Mouse (Mus musculus): Measurements from ENCODE around the gene Hdac11. TPM values are rescaled to one million over a fixed set of nuclear protein-coding genes. Genes with fewer than 3 reads are reported as not detected.

The Hdac11 gene
- 12.2 and 14.1 TPM in 2 replicates for polyA plus RNA-seq (2015; fragmentation: Nextera tagmentation; extraction: Ambion mirVana)

GRCm38 (mm10) chr6:91156554-91157236, at the start of gene Hdac11:
Gene Hdac11, plus strand, starts transcription at chr6:91156665.
- H3K9me3 ChIP-seq (replicated peaks): no peaks in the 10 kb centered on the region
- under 1% methylated on average over 39 of the region's 42 CpGs for WGBS
- H3K36me3 ChIP-seq: 0 out of 2 replicates have a peak, but pooled peaks cover 4% of the 10 kb centered on the region
- H3K4me1 ChIP-seq: peaks cover 71% of the 10 kb centered on the region
- H3K27ac ChIP-seq (replicated peaks): peak within 1 kb of the TSS; percentile 83
- H3K4me3 ChIP-seq (replicated peaks): peak within 1 kb of the TSS; percentile 66
- H3K27me3 ChIP-seq: no peaks in the 10 kb centered on the region
- ATAC-seq (ENCODE audit: insufficient number of reproducible peaks, low FRiP score, low TSS enrichment, low read depth): peak; percentile 92
- peak within 1 kb of the TSS; percentile 54 for H3K9ac ChIP-seq
- H3K4me2 ChIP-seq (replicated peaks): peak within 1 kb of the TSS; percentile 84

- Histone ChIP-seq H3K4me1 (0 out of 2 replicates have a peak, but pooled peaks cover 4% of the 10 kb centered on the region), H3K27ac (replicated peaks) (no peak overlapping the region), H3K36me3 (no peaks in the 10 kb centered on the region), H3K9ac (no peak overlapping the region), H3K4me3 (replicated peaks) (no peak overlapping the region), H3K27me3 (no peaks in the 10 kb centered on the region), H3K9me3 (replicated peaks) (no peaks in the 10 kb centered on the region), H3K4me2 (replicated peaks) (no peak overlapping the region)
- WGBS: 67% methylated on average over 3 of the region's 3 CpGs
- ATAC-seq (ENCODE audit: insufficient number of reproducible peaks, low FRiP score, low TSS enrichment, low read depth): no peak
These were observed 48.1 kb upstream of the Hdac11 start for GRCm38 (mm10) chr6:91108301-91108916.

- H3K27ac ChIP-seq (replicated peaks): no peak overlapping the region
- 0 out of 2 replicates have a peak, but pooled peaks cover 4% of the 10 kb centered on the region for H3K4me1 ChIP-seq
- H3K4me2 ChIP-seq (replicated peaks): no peak overlapping the region
- H3K9ac ChIP-seq: no peak overlapping the region
- no peaks in the 10 kb centered on the region for H3K36me3 ChIP-seq
- no peak overlapping the region for H3K4me3 ChIP-seq (replicated peaks)
- H3K27me3 ChIP-seq: no peaks in the 10 kb centered on the region
- 92% methylated on average over 2 of the region's 2 CpGs for WGBS
- H3K9me3 ChIP-seq (replicated peaks): no peaks in the 10 kb centered on the region
- ATAC-seq (ENCODE audit: insufficient number of reproducible peaks, low FRiP score, low TSS enrichment, low read depth): no peak
These were observed 47.5 kb upstream of the Hdac11 start for GRCm38 (mm10) chr6:91108917-91109450.

DNA sequence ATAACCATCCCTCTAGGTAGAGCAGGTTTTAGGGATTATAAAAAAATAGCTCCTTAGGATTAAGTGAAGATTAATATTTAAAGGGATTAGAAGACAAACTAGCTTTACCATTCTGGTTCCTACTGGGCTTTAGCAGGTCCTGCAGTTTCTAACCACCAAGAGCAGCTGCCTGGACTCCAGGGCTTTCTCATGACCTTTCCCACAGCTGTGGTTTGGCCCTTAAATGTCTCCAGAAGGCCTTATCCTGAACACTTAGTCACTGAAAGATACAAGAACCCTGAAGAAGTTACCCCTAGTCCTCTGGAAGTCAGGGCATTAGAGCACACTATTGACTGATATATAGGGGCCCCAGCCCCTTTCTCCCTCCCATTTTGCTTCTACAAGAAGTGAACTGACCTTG, 47.0 kb upstream of the Hdac11 start:
- Histone ChIP-seq H3K4me1 (peaks cover 2% of the 10 kb centered on the region; the same call in 1 of the 2 replicates), H3K27ac (replicated peaks) (no peak overlapping the region), H3K4me2 (replicated peaks) (no peak overlapping the region), H3K36me3 (no peaks in the 10 kb centered on the region), H3K9ac (no peak overlapping the region), H3K27me3 (no peaks in the 10 kb centered on the region; the same call in 1 of the 2 replicates), H3K4me3 (replicated peaks) (no peak overlapping the region), H3K9me3 (replicated peaks) (no peaks in the 10 kb centered on the region)
- ATAC-seq (ENCODE audit: insufficient number of reproducible peaks, low FRiP score, low TSS enrichment, low read depth): no peak

DNA sequence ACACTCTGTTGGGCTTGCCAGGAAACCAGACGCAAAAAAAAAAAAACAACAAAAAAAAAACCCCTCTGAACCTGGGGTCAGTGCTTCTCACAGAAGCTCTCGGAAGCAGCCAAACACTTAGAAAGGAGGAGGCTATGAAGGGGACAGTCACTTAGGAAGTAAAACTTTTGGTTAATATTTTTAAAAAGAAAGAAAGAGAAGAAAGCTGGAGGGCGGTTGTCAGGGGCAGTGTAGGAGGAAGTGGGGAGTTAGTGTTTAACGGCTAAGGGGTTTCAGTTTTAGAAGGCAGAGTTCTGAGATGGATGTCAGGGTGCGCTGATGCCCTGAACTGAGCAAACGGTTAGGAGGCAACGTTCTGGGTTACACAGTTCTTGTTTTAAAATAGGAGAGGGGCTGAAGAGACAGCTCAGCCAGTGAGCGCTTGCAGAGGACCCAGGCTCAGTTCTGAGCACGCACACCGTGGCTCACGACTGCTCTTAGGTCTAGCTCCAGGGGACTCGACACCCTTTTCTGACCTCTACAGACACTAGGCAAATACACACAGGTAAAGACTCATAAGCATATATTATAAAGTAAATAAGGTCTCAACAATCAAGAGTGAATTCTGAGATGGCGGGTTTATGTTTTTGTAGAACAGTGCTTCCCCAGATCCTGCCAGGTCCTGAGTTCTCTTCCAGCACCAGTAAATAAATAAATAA, 46.0 kb upstream of the Hdac11 start:
- H3K27me3 ChIP-seq: no peaks in the 10 kb centered on the region; the same call in 1 of the 2 replicates
- no peaks in the 10 kb centered on the region for H3K36me3 ChIP-seq
- H3K4me2 ChIP-seq (replicated peaks): no peak overlapping the region
- H3K9me3 ChIP-seq (replicated peaks): no peaks in the 10 kb centered on the region
- H3K27ac ChIP-seq (replicated peaks): no peak overlapping the region
- no peak for ATAC-seq (ENCODE audit: insufficient number of reproducible peaks, low FRiP score, low TSS enrichment, low read depth)
- 62% methylated on average over 13 of the region's 13 CpGs for WGBS
- no peak overlapping the region for H3K9ac ChIP-seq
- H3K4me3 ChIP-seq (replicated peaks): no peak overlapping the region
- H3K4me1 ChIP-seq: peaks cover 2% of the 10 kb centered on the region; the same call in 1 of the 2 replicates

GRCm38 (mm10) chr6:91111141-91111953, 45.1 kb upstream of the Hdac11 start:
- H3K4me2 ChIP-seq (replicated peaks): no peak overlapping the region
- peaks cover 7% of the 10 kb centered on the region for H3K4me1 ChIP-seq
- no peak overlapping the region for H3K9ac ChIP-seq
- ATAC-seq (ENCODE audit: insufficient number of reproducible peaks, low FRiP score, low TSS enrichment, low read depth): no peak
- peaks cover under 1% of the 10 kb centered on the region for H3K27me3 ChIP-seq
- no peaks in the 10 kb centered on the region for H3K36me3 ChIP-seq
- 83% methylated on average over 10 of the region's 10 CpGs for WGBS
- no peaks in the 10 kb centered on the region for H3K9me3 ChIP-seq (replicated peaks)
- H3K4me3 ChIP-seq (replicated peaks): no peak overlapping the region
- no peak overlapping the region for H3K27ac ChIP-seq (replicated peaks)

GRCm38 (mm10) chr6:91111954-91112252, 44.6 kb upstream of the Hdac11 start:
- Histone ChIP-seq H3K4me2 (replicated peaks) (no peak overlapping the region), H3K27ac (replicated peaks) (no peak overlapping the region), H3K27me3 (peaks cover 3% of the 10 kb centered on the region), H3K9me3 (replicated peaks) (no peaks in the 10 kb centered on the region), H3K9ac (no peak overlapping the region), H3K4me3 (replicated peaks) (no peak overlapping the region), H3K4me1 (peaks cover 11% of the 10 kb centered on the region), H3K36me3 (no peaks in the 10 kb centered on the region)
- WGBS: 91% methylated on average over 3 of the region's 3 CpGs
- ATAC-seq (ENCODE audit: insufficient number of reproducible peaks, low FRiP score, low TSS enrichment, low read depth): no peak

- no peaks in the 10 kb centered on the region for H3K36me3 ChIP-seq
- no peaks in the 10 kb centered on the region for H3K9me3 ChIP-seq (replicated peaks)
- 27% methylated on average over 2 of the region's 2 CpGs for WGBS
- H3K4me3 ChIP-seq (replicated peaks): no peak overlapping the region
- no peak overlapping the region for H3K9ac ChIP-seq
- peaks cover 18% of the 10 kb centered on the region for H3K4me1 ChIP-seq
- ATAC-seq (ENCODE audit: insufficient number of reproducible peaks, low FRiP score, low TSS enrichment, low read depth): no peak
- H3K4me2 ChIP-seq (replicated peaks): no peak overlapping the region
- H3K27ac ChIP-seq (replicated peaks): no peak overlapping the region
- H3K27me3 ChIP-seq: peaks cover 11% of the 10 kb centered on the region
These were observed 41.7 kb upstream of the Hdac11 start for GRCm38 (mm10) chr6:91114716-91115115.

DNA sequence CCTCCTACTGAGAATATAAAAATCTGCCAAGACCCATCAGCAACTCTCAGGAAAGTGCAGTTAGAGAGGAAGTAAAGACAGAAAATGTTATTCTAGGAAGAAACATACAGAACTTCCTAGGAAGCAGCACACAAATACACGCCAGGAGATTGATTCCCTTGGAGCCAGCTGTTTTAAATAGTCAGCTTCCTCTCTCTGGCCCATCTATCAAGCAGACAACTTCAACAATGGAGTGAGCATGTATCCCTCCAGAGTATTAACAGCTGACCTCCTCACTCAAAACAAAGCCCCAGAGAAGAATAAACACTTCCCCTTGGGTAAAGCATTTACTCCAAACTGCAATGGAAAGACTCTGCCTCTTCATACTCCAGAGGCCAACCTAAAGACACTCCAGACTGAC, 41.3 kb upstream of the Hdac11 start:
- Histone ChIP-seq H3K27me3 (peaks cover 11% of the 10 kb centered on the region), H3K4me2 (replicated peaks) (no peak overlapping the region), H3K9me3 (replicated peaks) (no peaks in the 10 kb centered on the region), H3K4me1 (peaks cover 18% of the 10 kb centered on the region), H3K9ac (no peak overlapping the region), H3K27ac (replicated peaks) (no peak overlapping the region; the same call in 1 of the 2 replicates), H3K36me3 (no peaks in the 10 kb centered on the region), H3K4me3 (replicated peaks) (no peak overlapping the region)
- ATAC-seq (ENCODE audit: insufficient number of reproducible peaks, low FRiP score, low TSS enrichment, low read depth): no peak
- WGBS: 22% methylated on average over 1 of the region's 1 CpGs

- peaks cover 11% of the 10 kb centered on the region for H3K27me3 ChIP-seq
- H3K9me3 ChIP-seq (replicated peaks): no peaks in the 10 kb centered on the region
- no peak for ATAC-seq (ENCODE audit: insufficient number of reproducible peaks, low FRiP score, low TSS enrichment, low read depth)
- peak overlapping the region; percentile 100 for H3K4me2 ChIP-seq (replicated peaks)
- H3K36me3 ChIP-seq: no peaks in the 10 kb centered on the region
- peaks cover 18% of the 10 kb centered on the region for H3K4me1 ChIP-seq
- 31% methylated on average over 4 of the region's 4 CpGs for WGBS
- H3K4me3 ChIP-seq (replicated peaks): peak overlapping the region; percentile 63
- H3K9ac ChIP-seq: no peak overlapping the region
- 0 out of 2 replicates have a peak overlapping the region, but pooled peaks have one; percentile 17 for H3K27ac ChIP-seq (replicated peaks)
These were observed 40.6 kb upstream of the Hdac11 start for GRCm38 (mm10) chr6:91115863-91116243.

Data from embryonic facial prominence, embryonic 15.5 days (tissue).